Mouse (Mus musculus) ES-E14 (cell line): ENCODE measurements around the gene Tex14. TPM values are rescaled to one million over a fixed set of nuclear protein-coding genes. Genes with fewer than 3 reads are reported as not detected.

Experiments used
- DNase-seq: peaks from one replicate; pipeline ENCODE4 v3.0.0-alpha.2; 2013; ENCODE audit warnings: low read depth, low spot score
- H3K27ac ChIP-seq: 2 replicates; pipeline ENCODE4 v1.5.1; 2012; ENCODE audit warnings: low read depth, mild to moderate bottlenecking, low read length, moderate library complexity, mixed read lengths; ENCODE audit not compliant: poor library complexity, insufficient read depth, severe bottlenecking
- H3K36me3 ChIP-seq: 2 replicates; pipeline ENCODE4 v1.6.1; 2012; ENCODE audit warnings: mild to moderate bottlenecking, low read length, moderate library complexity, mixed read lengths; ENCODE audit not compliant: control insufficient read depth, poor library complexity, insufficient read depth, severe bottlenecking
- H3K4me1 ChIP-seq, 2 experiments: fragments of 150-350 bp in 1 of 2; sonication (generic) in 1 of 2; 2 replicates each; pipeline ENCODE4 v1.6.1; 2012; ENCODE audit warnings: low read length in 2 of 2, mild to moderate bottlenecking in 1 of 2, mixed read lengths in 1 of 2; ENCODE audit not compliant: control insufficient read depth in 2 of 2, insufficient read depth in 2 of 2, poor library complexity in 1 of 2
- H3K4me3 ChIP-seq, 2 experiments: fragments of 150-350 bp in 1 of 2; sonication (generic) in 1 of 2; 2 replicates each; pipeline ENCODE4 v1.5.1; 2012; ENCODE audit warnings: low read length in 2 of 2, low read depth in 1 of 2, mild to moderate bottlenecking in 1 of 2, mixed read lengths in 1 of 2; ENCODE audit not compliant: insufficient read depth in 1 of 2, poor library complexity in 1 of 2, severe bottlenecking in 1 of 2
- H3K9ac ChIP-seq: 2 replicates; pipeline ENCODE4 v1.6.1; 2012; ENCODE audit warnings: low read depth, mild to moderate bottlenecking, low read length, mixed read lengths; ENCODE audit not compliant: poor library complexity, insufficient read depth, severe bottlenecking
- H3K9me3 ChIP-seq: fragments of 150-350 bp; sonication (generic); 2 replicates; pipeline ENCODE4 v1.6.1; 2012; ENCODE audit warnings: low read depth, mild to moderate bottlenecking, low read length; ENCODE audit not compliant: control insufficient read depth, insufficient read depth
- CHD2 ChIP-seq: IDR thresholded peaks from 2 replicates; pipeline ENCODE4 v1.6.1; 2014; ENCODE audit warnings: mild to moderate bottlenecking, low read depth, low read length, inconsistent platforms
- HCFC1 ChIP-seq: IDR thresholded peaks from 2 replicates; pipeline ENCODE4 v1.6.1; 2012; ENCODE audit warnings: low read length, inconsistent platforms, borderline replicate concordance; ENCODE audit not compliant: insufficient read depth
- MAFK ChIP-seq: IDR thresholded peaks from 2 replicates; pipeline ENCODE4 v1.6.1; 2014; ENCODE audit warnings: mild to moderate bottlenecking, low read depth, low read length, inconsistent platforms; ENCODE audit not compliant: insufficient read depth
- ZC3H11A ChIP-seq: IDR thresholded peaks from 2 replicates; pipeline ENCODE4 v1.6.1; 2012; ENCODE audit warnings: low read depth, mild to moderate bottlenecking, inconsistent platforms, low read length, borderline replicate concordance
- ZNF384 ChIP-seq: IDR thresholded peaks from 2 replicates; pipeline ENCODE4 v1.6.1; 2012; ENCODE audit warnings: low read depth, low read length, inconsistent platforms
- in situ Hi-C, 2 experiments: fragments of 600-800 bp; cut with MboI; formaldehyde crosslinking; loops; one replicate each; pipeline ENCODE4 v1.15.1; 2025; ENCODE audit warnings: low sequenced_read_pairs in 2 of 2, inconsistent platforms in 1 of 2; ENCODE audit not compliant: unreplicated experiment in 2 of 2
- total RNA-seq: library from RNA; depleted of rRNA; stranded (reverse); fragments of 300-350 nt; gene quantifications from 2 replicates; pipeline ENCODE4 v1.2.3, GENCODE M21; 2012

The Tex14 gene
- total RNA-seq, 1 experiment = 11.4 TPM

DNA sequence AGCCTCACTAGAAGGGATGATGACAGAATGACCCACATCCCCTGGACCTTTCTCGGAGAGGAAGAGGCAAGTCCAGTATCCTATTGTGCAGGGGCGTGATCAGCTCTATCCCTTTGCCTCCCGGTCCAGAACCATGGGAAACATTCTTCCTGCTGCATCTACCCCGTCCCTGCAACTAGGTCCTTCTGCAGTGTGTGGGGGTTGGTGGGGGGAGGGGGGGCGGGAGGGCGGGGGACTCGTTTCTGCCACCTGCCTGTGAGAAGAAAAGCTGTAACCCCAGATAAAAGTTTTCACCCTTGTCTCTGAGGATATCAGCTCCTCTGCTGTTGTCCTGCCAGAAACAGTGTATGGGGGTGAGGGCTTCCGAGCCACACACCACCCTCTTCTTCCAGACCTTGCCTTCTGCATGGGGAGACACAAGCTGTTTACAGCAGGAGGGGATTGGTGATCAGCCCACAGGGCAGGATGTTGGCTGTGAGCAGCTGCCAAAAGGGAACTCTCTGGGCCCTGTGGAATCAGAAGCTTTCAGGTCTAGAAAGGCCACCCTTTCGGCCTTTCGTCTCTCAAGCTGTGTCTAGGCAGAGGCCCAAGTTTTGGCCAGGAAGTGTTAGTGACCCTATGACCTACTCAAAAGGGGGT is 174.2 kb downstream of the Tex14 start:
- H3K36me3 ChIP-seq = no peaks in the 10 kb centered on the region
- H3K27ac ChIP-seq = no peak overlapping the region
- in situ Hi-C loops = no loop called here
- TF ChIP-seq HCFC1 (no peak), ZNF384 (no peak), CHD2 (no peak), ZC3H11A (no peak), MAFK (no peak)
- no peak overlapping the region for H3K9ac ChIP-seq
- H3K4me1 ChIP-seq = peaks cover 5 to 16% of the 10 kb centered on the region in 2 experiments; a peak in 2 of 4 replicates
- no peak for DNase-seq
- peak overlapping the region; percentile 60 to 72; a peak in 3 of 4 replicates for H3K4me3 ChIP-seq
- H3K9me3 ChIP-seq = no peaks in the 10 kb centered on the region

DNA sequence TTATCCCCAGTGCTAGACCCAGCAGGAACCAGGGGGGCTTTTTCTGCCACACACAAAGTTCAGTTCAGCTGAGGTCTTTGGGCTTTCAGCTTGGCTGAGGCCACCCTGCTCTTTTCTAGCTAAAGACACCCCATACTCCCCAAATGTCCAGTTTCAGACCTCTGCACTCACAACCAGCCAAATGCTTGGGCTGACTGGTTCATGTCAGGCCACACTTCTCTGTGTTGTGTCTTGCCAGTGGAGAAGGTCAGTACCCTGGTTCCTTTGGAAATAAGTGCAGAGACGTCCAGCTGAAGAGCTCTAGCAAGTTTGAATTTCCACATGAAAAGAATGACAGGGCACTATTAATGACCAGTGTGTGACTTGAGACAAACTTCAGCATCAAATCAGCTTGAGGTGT is 174.8 kb downstream of the Tex14 start:
- no peak overlapping the region for H3K27ac ChIP-seq
- DNase-seq = no peak
- H3K36me3 ChIP-seq = no peaks in the 10 kb centered on the region
- no peak overlapping the region for H3K9ac ChIP-seq
- no peak for TF ChIP-seq MAFK
- no peak for TF ChIP-seq ZC3H11A
- TF ChIP-seq ZNF384 = no peak
- TF ChIP-seq CHD2 = no peak
- TF ChIP-seq HCFC1 = no peak
- in situ Hi-C loops = no loop called here
- peaks cover 2 to 12% of the 10 kb centered on the region in 2 experiments; a peak in 1 of 4 replicates for H3K4me1 ChIP-seq
- H3K9me3 ChIP-seq = no peaks in the 10 kb centered on the region
- no peak overlapping the region for H3K4me3 ChIP-seq

DNA sequence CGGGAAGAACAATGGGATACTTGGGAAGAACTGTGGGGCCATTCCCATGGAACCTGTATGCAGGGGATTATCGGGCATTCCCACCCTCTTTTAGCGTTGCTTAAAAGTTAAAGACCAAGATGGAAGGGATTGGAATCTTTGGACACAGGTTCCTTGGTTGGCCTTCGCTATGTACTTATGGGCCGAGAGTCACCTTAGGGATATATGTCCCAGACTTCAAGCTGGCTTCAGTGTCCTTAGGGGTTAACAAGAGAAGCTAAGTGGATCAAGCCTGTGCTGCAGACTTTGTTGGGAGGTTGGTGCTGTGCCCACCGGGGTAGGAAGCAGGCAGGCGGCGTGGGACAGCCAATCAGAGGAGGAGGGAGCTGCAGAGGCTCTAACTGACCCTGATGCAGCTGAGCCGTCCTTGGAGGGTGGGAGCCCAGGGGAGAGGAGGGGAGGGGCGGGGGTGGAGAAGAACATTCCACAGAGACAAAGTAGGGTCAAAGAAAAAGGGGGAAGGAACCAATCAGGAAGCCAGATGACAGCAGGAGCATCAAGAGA is 175.7 kb downstream of the Tex14 start:
- no peak for DNase-seq
- Histone ChIP-seq H3K9me3 (no peaks in the 10 kb centered on the region), H3K36me3 (no peaks in the 10 kb centered on the region), H3K27ac (no peak overlapping the region), H3K4me1 (peaks cover 2 to 12% of the 10 kb centered on the region in 2 experiments; a peak in 1 of 4 replicates), H3K9ac (no peak overlapping the region), H3K4me3 (no peak overlapping the region)
- in situ Hi-C loops = no loop called here
- no peak for TF ChIP-seq MAFK
- TF ChIP-seq CHD2 = no peak
- TF ChIP-seq ZC3H11A = no peak
- TF ChIP-seq HCFC1 = no peak
- no peak for TF ChIP-seq ZNF384

DNA sequence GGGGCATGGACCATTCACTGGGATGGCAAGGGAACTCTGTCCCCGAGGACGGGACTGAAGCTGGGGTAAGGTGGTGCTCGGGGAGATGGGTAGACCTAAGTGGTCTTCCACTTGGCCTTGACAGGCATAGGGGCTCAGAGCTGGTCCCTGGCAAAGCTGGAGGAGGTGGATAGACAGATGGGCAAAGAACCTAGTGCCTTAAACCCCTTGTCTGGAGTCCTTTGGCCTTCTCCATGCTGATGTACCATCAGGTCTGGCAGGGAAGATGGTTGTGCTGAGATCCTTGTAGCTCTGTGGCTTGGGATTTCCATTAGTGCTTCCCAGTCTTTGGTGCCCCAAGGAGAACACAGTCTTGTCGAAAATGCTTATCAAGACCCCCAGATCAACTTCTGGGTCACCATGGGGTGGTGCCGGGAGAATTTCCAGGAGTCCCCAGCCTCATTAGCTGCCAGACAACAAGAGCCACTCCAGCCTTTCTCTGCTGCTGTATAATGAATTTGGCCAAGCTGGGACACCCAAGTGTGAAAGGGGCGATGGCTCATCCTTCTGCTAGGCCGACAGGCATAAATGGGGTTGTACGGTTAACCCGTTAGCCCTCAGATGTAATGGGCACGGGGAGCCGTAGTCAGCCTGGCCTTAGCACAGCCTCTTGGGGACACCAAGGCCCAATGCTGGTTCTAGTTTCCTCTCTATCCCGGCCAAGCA is 176.4 kb downstream of the Tex14 start:
- no peak for TF ChIP-seq CHD2
- TF ChIP-seq ZC3H11A = no peak
- TF ChIP-seq HCFC1 = no peak
- no peak for TF ChIP-seq ZNF384
- no peak for TF ChIP-seq MAFK
- in situ Hi-C loops = no loop called here
- Histone ChIP-seq H3K4me1 (peaks cover 2 to 12% of the 10 kb centered on the region in 2 experiments; a peak in 1 of 4 replicates), H3K36me3 (no peaks in the 10 kb centered on the region), H3K27ac (no peak overlapping the region), H3K9ac (no peak overlapping the region), H3K4me3 (no peak overlapping the region), H3K9me3 (no peaks in the 10 kb centered on the region)
- DNase-seq = no peak
